Mouse (Mus musculus) kidney, embryonic 14.5 days (tissue): ENCODE measurements around the gene Pih1d1. TPM values are rescaled to one million over a fixed set of nuclear protein-coding genes. Genes with fewer than 3 reads are reported as not detected.

Source experiments
- ATAC-seq: fragments of 200-750 bp; cut with Nextera tagmentation; 2 replicates; pipeline ENCODE4 v1.8.0; 2017; ENCODE audit warnings: moderate number of reproducible peaks, mild to moderate bottlenecking, moderate TSS enrichment, moderate library complexity; ENCODE audit not compliant: low FRiP score, low TSS enrichment
- H3K27ac ChIP-seq: fragments of 300-500 bp; sonication (generic); 2 replicates; pipeline ENCODE4 v1.5.1; 2014; ENCODE audit warnings: low read depth, mild to moderate bottlenecking, low read length, moderate library complexity, mixed read lengths
- H3K27me3 ChIP-seq: fragments of 300-500 bp; sonication (generic); 2 replicates; pipeline ENCODE4 v1.6.1; 2014; ENCODE audit warnings: mild to moderate bottlenecking, low read length; ENCODE audit not compliant: control insufficient read depth, insufficient read depth
- H3K36me3 ChIP-seq: fragments of 300-500 bp; sonication (generic); 2 replicates; pipeline ENCODE4 v1.6.1; 2014; ENCODE audit warnings: low read length, mixed read lengths; ENCODE audit not compliant: control insufficient read depth, insufficient read depth
- H3K4me1 ChIP-seq: fragments of 300-500 bp; sonication (generic); 2 replicates; pipeline ENCODE4 v1.6.1; 2014; ENCODE audit warnings: low read length, mixed read lengths; ENCODE audit not compliant: control insufficient read depth, insufficient read depth
- H3K4me2 ChIP-seq: fragments of 300-500 bp; sonication (generic); replicated peaks from 2 replicates; pipeline ENCODE4 v1.6.1; 2014; ENCODE audit warnings: low read depth, mild to moderate bottlenecking, low read length
- H3K4me3 ChIP-seq: fragments of 300-500 bp; sonication (generic); 2 replicates; pipeline ENCODE4 v1.5.1; 2014; ENCODE audit warnings: mild to moderate bottlenecking, low read length
- H3K9ac ChIP-seq: fragments of 300-500 bp; sonication (generic); 2 replicates; pipeline ENCODE4 v1.6.1; 2014; ENCODE audit warnings: low read depth, mild to moderate bottlenecking, low read length, moderate library complexity
- H3K9me3 ChIP-seq: fragments of 300-500 bp; sonication (generic); 2 replicates; pipeline ENCODE4 v1.6.1; 2016; ENCODE audit warnings: low read length; ENCODE audit not compliant: control insufficient read depth
- WGBS: fragments of 180-500 bp; shearing (Covaris S2); extraction: QIAGEN DNeasy Blood & Tissue Kit; methylation state at CpG from one replicate; pipeline ENCODE4 v1.1.7; 2014; 5-methylcytosine and 5-hydroxymethylcytosine counted together
- microRNA counts: library from miRNA; unstranded; fragments of <30 nt; microRNA quantifications from one replicate; lab custom pipeline; 2017
- microRNA-seq: library from miRNA; unstranded; fragments of <30 nt; microRNA quantifications from one replicate; pipeline ENCODE4, GENCODE M21; 2016
- polyA plus RNA-seq: library from polyadenylated mRNA; unstranded; fragments of >200 nt; fragmentation: Nextera tagmentation; extraction: Ambion mirVana; gene quantifications from 2 replicates; pipeline ENCODE4 v1.2.1, GENCODE M21; 2014

Gene Pih1d1
- polyA plus RNA-seq, 1 experiment from 2014 or later, result 110 TPM

DNA sequence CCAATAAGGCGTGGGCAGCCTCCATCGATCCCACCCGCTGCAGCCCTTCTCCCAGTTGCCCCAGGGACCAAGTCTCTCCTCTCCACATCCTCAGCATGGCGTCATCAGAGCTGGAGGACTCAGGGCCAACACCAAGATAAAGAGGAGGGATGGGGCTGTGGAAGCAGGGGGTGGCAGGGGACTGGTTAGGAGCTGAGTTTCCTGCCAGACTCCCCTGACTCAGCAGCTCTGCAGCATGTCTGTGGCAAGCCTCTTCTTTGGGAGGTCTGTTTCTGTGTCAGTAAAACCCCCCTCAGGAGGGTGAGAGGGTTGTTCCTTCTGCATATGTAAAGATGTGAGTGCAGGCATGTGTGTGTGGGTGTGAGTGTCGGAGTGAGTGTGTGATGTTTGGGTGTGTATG lies 42.9 kb downstream of the Pih1d1 start:
- H3K9me3 ChIP-seq, result no peaks in the 10 kb centered on the region
- H3K4me2 ChIP-seq, result no peak overlapping the region
- no peaks in the 10 kb centered on the region for H3K36me3 ChIP-seq
- H3K4me1 ChIP-seq, result peaks cover 3% of the 10 kb centered on the region
- no peaks in the 10 kb centered on the region for H3K27me3 ChIP-seq
- H3K9ac ChIP-seq, result no peak overlapping the region
- no peak overlapping the region for H3K27ac ChIP-seq
- no peak overlapping the region for H3K4me3 ChIP-seq
- WGBS, result 72% methylated on average over 5 of the region's 5 CpGs
- ATAC-seq, result no peak

DNA sequence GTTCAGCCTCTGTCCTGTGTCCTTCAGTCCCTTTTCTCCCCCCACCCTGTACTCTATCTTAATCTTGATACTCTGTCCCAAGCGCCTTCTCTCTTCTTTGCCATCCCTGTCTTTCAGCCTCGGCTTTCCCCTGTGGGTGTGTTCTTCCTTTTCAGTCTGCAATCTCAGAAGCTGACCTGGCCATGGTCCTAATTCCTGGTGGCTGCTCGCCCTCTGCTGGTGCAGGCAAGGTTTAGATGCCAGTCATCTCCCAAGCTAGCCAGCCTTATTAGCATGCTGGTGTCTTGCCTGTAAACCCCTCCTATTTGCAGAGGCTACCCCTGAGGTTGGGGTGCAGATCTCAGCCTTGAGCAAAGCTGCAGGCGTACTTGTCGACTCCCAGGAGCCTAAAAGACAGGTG lies 44.3 kb downstream of the Pih1d1 start:
- Histone ChIP-seq H3K4me3 (no peak overlapping the region), H3K9ac (no peak overlapping the region), H3K27ac (no peak overlapping the region), H3K4me1 (no peaks in the 10 kb centered on the region), H3K27me3 (no peaks in the 10 kb centered on the region), H3K9me3 (no peaks in the 10 kb centered on the region), H3K4me2 (no peak overlapping the region), H3K36me3 (no peaks in the 10 kb centered on the region)
- 14% methylated on average over 5 of the region's 5 CpGs for WGBS
- 0 out of 2 replicates have a peak, but pooled peaks have one; percentile 48 for ATAC-seq

DNA sequence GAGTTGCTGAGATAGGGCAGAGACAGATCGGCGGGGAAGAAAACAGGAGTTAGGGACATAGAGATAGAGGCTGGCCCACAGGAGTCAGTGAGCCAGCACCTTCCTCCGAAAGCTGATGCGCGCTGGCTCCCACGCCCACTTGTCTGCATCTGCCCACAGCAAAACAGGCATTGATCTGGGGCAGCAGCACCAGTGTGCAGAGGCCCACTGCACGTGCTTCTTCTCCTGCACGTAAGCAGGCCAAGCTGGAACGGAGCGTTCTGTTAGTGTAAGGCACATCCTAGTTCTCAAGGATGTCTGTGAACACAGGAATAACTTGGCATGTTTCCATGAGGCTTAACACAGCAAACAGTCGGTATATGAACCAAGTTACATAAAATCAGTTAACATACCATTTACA lies 44.9 kb downstream of the Pih1d1 start:
- no peak overlapping the region for H3K4me2 ChIP-seq
- H3K9ac ChIP-seq, result no peak overlapping the region
- no peak for ATAC-seq
- no peak overlapping the region for H3K4me3 ChIP-seq
- WGBS, result 83% methylated on average over 11 of the region's 11 CpGs
- no peak overlapping the region for H3K27ac ChIP-seq
- H3K9me3 ChIP-seq, result no peaks in the 10 kb centered on the region
- no peaks in the 10 kb centered on the region for H3K36me3 ChIP-seq
- no peaks in the 10 kb centered on the region for H3K4me1 ChIP-seq
- H3K27me3 ChIP-seq, result no peaks in the 10 kb centered on the region

DNA sequence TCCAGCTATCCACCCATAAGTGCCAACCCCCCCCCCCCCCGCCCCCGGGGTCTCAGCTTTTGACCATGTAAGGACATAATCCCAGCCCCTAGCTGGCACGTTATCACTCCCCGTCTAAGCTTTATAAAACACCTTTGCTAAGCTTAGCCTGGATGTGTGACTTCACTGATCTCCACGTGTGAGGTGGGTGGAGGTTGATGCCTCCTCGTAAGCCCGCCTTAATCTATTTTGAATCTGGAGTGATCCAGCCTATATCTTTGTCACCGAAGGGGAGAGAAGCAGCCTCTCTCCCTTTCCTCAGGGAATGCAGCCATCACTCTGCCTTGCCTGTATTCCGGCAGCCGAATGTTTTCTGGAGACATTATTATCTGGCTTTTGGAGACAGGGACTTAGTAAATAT lies 48.6 kb downstream of the Pih1d1 start:
- no peak overlapping the region for H3K4me3 ChIP-seq
- H3K9me3 ChIP-seq, result no peaks in the 10 kb centered on the region
- ATAC-seq, result no peak
- H3K36me3 ChIP-seq, result no peaks in the 10 kb centered on the region
- H3K27ac ChIP-seq, result no peak overlapping the region
- no peaks in the 10 kb centered on the region for H3K27me3 ChIP-seq
- no peaks in the 10 kb centered on the region for H3K4me1 ChIP-seq
- no peak overlapping the region for H3K9ac ChIP-seq
- no peak overlapping the region for H3K4me2 ChIP-seq
- WGBS, result 63% methylated on average over 10 of the region's 10 CpGs

DNA sequence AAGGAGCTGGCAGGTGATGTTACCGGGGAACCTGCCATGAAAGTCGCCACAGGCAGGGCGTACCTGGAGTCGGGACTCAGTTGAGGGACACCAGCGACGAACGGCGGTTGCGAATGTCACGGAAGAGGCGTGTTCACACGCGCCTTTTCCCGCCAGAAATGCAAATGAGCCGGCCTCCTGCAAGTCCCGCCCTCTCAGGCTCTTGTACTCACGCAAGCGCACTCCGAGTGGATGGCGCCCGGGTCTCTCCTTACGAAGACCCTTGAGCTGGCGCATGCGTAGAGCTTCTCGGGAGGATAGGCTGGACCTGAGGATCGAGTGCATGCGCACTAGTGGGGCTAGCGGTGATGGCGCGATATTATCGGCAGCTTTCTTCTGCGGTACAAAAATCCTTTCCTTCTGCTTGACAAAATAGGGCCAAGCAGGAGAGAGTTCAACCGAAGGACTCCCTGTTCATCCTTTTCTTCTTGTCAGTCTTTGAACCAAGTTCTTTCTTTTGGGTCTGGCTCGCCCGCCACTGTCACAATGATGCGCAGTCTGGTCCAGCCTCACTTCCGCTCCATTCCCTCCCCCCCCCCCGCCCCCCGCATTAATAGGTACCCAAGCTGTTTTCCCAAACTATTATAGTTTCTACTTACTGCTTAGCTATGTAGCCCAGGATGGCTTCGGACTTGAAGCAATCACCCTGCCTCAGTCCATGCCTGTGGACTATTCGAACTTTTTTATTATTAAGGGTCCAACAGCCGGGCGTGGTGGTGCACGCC lies 50.5 kb downstream of the Pih1d1 start, which contains the start of gene Ccdc155:
Gene Ccdc155 (minus strand): TSS at position 513 of the 764 bp plus-strand sequence.
- H3K4me3 ChIP-seq, result peak within 1 kb of the TSS; percentile 41
- peak within 1 kb of the TSS; percentile 46 for H3K4me2 ChIP-seq
- no peaks in the 10 kb centered on the region for H3K4me1 ChIP-seq
- H3K27me3 ChIP-seq, result no peaks in the 10 kb centered on the region
- peak; percentile 96 for ATAC-seq
- 9% methylated on average over 43 of the region's 44 CpGs for WGBS
- H3K36me3 ChIP-seq, result no peaks in the 10 kb centered on the region
- H3K27ac ChIP-seq, result no peak within 1 kb of the TSS
- peak within 1 kb of the TSS; percentile 45; the same call in 1 of the 2 replicates for H3K9ac ChIP-seq
- no peaks in the 10 kb centered on the region for H3K9me3 ChIP-seq

DNA sequence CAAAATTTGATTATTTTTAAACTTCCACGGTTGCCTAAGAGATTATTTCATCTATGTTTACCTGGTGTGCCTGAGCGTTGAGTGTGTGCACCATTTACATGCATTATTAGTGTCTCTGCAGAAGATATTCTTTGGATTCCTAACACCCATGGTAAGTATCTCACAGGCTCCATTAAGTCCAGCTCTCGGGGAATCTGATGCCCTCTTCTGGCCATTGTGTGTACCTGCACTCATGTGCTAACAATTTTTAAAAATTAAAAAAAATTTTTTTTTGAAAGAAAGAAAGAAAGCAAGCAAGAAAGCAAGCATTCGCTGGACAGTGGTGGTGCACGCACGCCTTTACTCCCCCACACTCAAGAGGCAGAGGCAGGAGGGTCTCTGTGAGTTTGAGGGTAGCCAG lies 54.2 kb downstream of the Pih1d1 start:
- Histone ChIP-seq H3K4me2 (no peak overlapping the region), H3K36me3 (no peaks in the 10 kb centered on the region), H3K27me3 (peaks cover 14% of the 10 kb centered on the region; the same call in 1 of the 2 replicates), H3K9ac (no peak overlapping the region), H3K4me1 (peaks cover 7% of the 10 kb centered on the region; the same call in 1 of the 2 replicates), H3K9me3 (no peaks in the 10 kb centered on the region), H3K27ac (no peak overlapping the region), H3K4me3 (no peak overlapping the region)
- ATAC-seq, result no peak
- 84% methylated on average over 6 of the region's 6 CpGs for WGBS

MicroRNAs encoded within 50 kb of the gene (microRNA counts, 519-probe panel; counts per million panel counts)
- microRNA mmu-miR-150 (lab: Ali Mortazavi, UCI), result 2,467 counts per million, percentile 5 among the panel's probes with 10 or more counts

Small RNAs within 50 kb of the gene (microRNA-seq; reads per million reads assigned to microRNA genes)
- gene Mir150, result 14.5 reads per million, percentile 31 among the genes with 10 or more reads in this experiment
- gene Mir5121, result 25.9 reads per million, percentile 37 among the genes with 10 or more reads in this experiment
- not detected for gene Mir7055

Other genes with a start within 250 kb of the Pih1d1 start
- gene Ap2a1, start 224.8 kb upstream of the Pih1d1 start, polyA plus RNA-seq, result 80.5 and 88.5 TPM in 2 replicates
- gene Tsks, start 211.1 kb upstream of the Pih1d1 start, polyA plus RNA-seq, result 0.37 TPM in 1 of 2 replicates, not detected in the other
- gene Cpt1c, start 179.5 kb upstream of the Pih1d1 start, polyA plus RNA-seq, result 13.7 and 19.2 TPM in 2 replicates
- gene Prmt1, start 167.7 kb upstream of the Pih1d1 start, polyA plus RNA-seq, result 258 and 308 TPM in 2 replicates
- gene Irf3, start 156.7 kb upstream of the Pih1d1 start, polyA plus RNA-seq, result 66.2 and 81.6 TPM in 2 replicates
- 54.9 and 71.1 TPM in 2 replicates for gene Bcl2l12, start 155.6 kb upstream of the Pih1d1 start, polyA plus RNA-seq
- gene Scaf1, start 137.9 kb upstream of the Pih1d1 start, polyA plus RNA-seq, result 46.5 and 54.0 TPM in 2 replicates
- gene Rras, start 136.3 kb upstream of the Pih1d1 start, polyA plus RNA-seq, result 31.8 and 35.2 TPM in 2 replicates
- 16.3 and 18.9 TPM in 2 replicates for gene Prr12, start 101.4 kb upstream of the Pih1d1 start, polyA plus RNA-seq
- 65.3 and 75.0 TPM in 2 replicates for gene Nosip, start 91.9 kb upstream of the Pih1d1 start, polyA plus RNA-seq
- 27.0 and 27.3 TPM in 2 replicates for gene Prrg2, start 91.6 kb upstream of the Pih1d1 start, polyA plus RNA-seq
- gene Rcn3, start 62.1 kb upstream of the Pih1d1 start, polyA plus RNA-seq, result 301 and 308 TPM in 2 replicates
- gene Fcgrt, start 50.5 kb upstream of the Pih1d1 start, polyA plus RNA-seq, result 48.9 and 67.4 TPM in 2 replicates
- gene Rps11, start 29.9 kb upstream of the Pih1d1 start, polyA plus RNA-seq, result 1,882 and 1,923 TPM in 2 replicates
- gene Rpl13a, start 25.5 kb upstream of the Pih1d1 start, polyA plus RNA-seq, result 1,416 and 1,603 TPM in 2 replicates
- gene Gm45713, start 18.1 kb upstream of the Pih1d1 start, polyA plus RNA-seq, result 0.19 and 0.47 TPM in 2 replicates
- gene Flt3l, start 17.9 kb upstream of the Pih1d1 start, polyA plus RNA-seq, result 1.0 and 1.3 TPM in 2 replicates
- gene Aldh16a1, start 281 bp downstream of the Pih1d1 start, polyA plus RNA-seq, result 46.6 and 58.0 TPM in 2 replicates
- gene Slc17a7, start 9.6 kb downstream of the Pih1d1 start, polyA plus RNA-seq, result 0.10 and 0.28 TPM in 2 replicates
- gene Gfy, start 25.3 kb downstream of the Pih1d1 start, polyA plus RNA-seq, result not detected in 2 replicates
- gene Pth2, start 26.7 kb downstream of the Pih1d1 start, polyA plus RNA-seq, result not detected in 2 replicates
- gene Ccdc155, start 50.6 kb downstream of the Pih1d1 start, polyA plus RNA-seq, result 0.93 and 1.1 TPM in 2 replicates
- gene Dkkl1, start 57.8 kb downstream of the Pih1d1 start, polyA plus RNA-seq, result 0.44 and 1.1 TPM in 2 replicates
- 206 and 234 TPM in 2 replicates for gene Tead2, start 61.5 kb downstream of the Pih1d1 start, polyA plus RNA-seq
- 0.60 and 1.2 TPM in 2 replicates for gene Cd37, start 84.8 kb downstream of the Pih1d1 start, polyA plus RNA-seq
- 0.18 and 0.20 TPM in 2 replicates for gene Slc6a16, start 86.8 kb downstream of the Pih1d1 start, polyA plus RNA-seq
- gene Slc6a21, start 123.2 kb downstream of the Pih1d1 start, polyA plus RNA-seq, result not detected in 2 replicates
- 10.1 and 11.3 TPM in 2 replicates for gene Trpm4, start 179.5 kb downstream of the Pih1d1 start, polyA plus RNA-seq
- 1.5 and 2.7 TPM in 2 replicates for gene Hrc, start 181.0 kb downstream of the Pih1d1 start, polyA plus RNA-seq
- 6.7 and 7.6 TPM in 2 replicates for gene Ppfia3, start 212.7 kb downstream of the Pih1d1 start, polyA plus RNA-seq
- gene Lin7b, start 216.3 kb downstream of the Pih1d1 start, polyA plus RNA-seq, result 0.57 and 0.66 TPM in 2 replicates
- gene Snrnp70, start 241.4 kb downstream of the Pih1d1 start, polyA plus RNA-seq, result 100 and 171 TPM in 2 replicates